Mouse (Mus musculus) lung, adult 2 months (tissue): Measurements from ENCODE around the gene Mark1. TPM values are rescaled to one million over a fixed set of nuclear protein-coding genes. Genes with fewer than 3 reads are reported as not detected.

ENCODE experiments used
- DNase-seq: peaks from one replicate; pipeline ENCODE4 v3.0.0; 2022
- H3K4me1 ChIP-seq: fragments of 200-500 bp; 2 replicates; pipeline ENCODE4 v1.6.1; 2011; ENCODE audit warnings: low read length; ENCODE audit not compliant: control insufficient read depth, insufficient read depth
- H3K4me3 ChIP-seq: fragments of 200-500 bp; replicated peaks from 2 replicates; pipeline ENCODE3; 2011; ENCODE audit warnings: low read depth, mild to moderate bottlenecking, control low read depth, low read length; ENCODE audit errors: extremely low read depth
- CTCF ChIP-seq: fragments of 200-500 bp; IDR thresholded peaks from 2 replicates; pipeline ENCODE4 v1.5.1; 2011; ENCODE audit warnings: mild to moderate bottlenecking, low read length, control low read depth; ENCODE audit not compliant: insufficient read depth
- POLR2A ChIP-seq: fragments of 200-500 bp; IDR thresholded peaks from 2 replicates; pipeline ENCODE4 v1.6.1; 2011; ENCODE audit warnings: low read depth, mild to moderate bottlenecking, control low read depth, low read length, borderline replicate concordance; ENCODE audit errors: extremely low read depth
- WGBS: fragments of 180-500 bp; shearing (Covaris S2); methylation state at CpG from one replicate; pipeline ENCODE4 v1.1.7; 2018; 5-methylcytosine and 5-hydroxymethylcytosine counted together
- polyA plus RNA-seq: library from polyadenylated mRNA; depleted of rRNA; stranded (reverse); fragments of >200 nt; gene quantifications from 2 replicates; pipeline ENCODE4 v1.2.3, GENCODE M21; 2012

Gene Mark1
- polyA plus RNA-seq, 1 experiment, result 3.7 TPM

- peaks cover 5% of the 10 kb centered on the region for H3K4me1 ChIP-seq
- DNase-seq, result peak; percentile 20
Measured at GRCm38 (mm10) chr1:184864381-184864801, 135.0 kb downstream of the Mark1 start.

GRCm38 (mm10) chr1:184862636-184863035, 136.7 kb downstream of the Mark1 start:
- DNase-seq, result no peak
- 77% methylated on average over 6 of the region's 6 CpGs for WGBS
- H3K4me3 ChIP-seq, result no peak overlapping the region
- TF ChIP-seq POLR2A (no peak), CTCF (no peak)
- H3K4me1 ChIP-seq, result peaks cover 5% of the 10 kb centered on the region

More at GRCm38 (mm10) chr1:184864381-184864801, 135.0 kb downstream of the Mark1 start:
- 35% methylated on average over 7 of the region's 7 CpGs for WGBS
- no peak for TF ChIP-seq POLR2A
- TF ChIP-seq CTCF, result no peak
- H3K4me3 ChIP-seq, result no peak overlapping the region

GRCm38 (mm10) chr1:184861551-184861950, 137.8 kb downstream of the Mark1 start:
- Histone ChIP-seq H3K4me3 (no peak overlapping the region), H3K4me1 (peaks cover 5% of the 10 kb centered on the region)
- 55% methylated on average over 2 of the region's 2 CpGs for WGBS
- DNase-seq, result no peak
- TF ChIP-seq CTCF (no peak), POLR2A (no peak)

- Histone ChIP-seq H3K4me3 (no peak overlapping the region), H3K4me1 (peaks cover 5% of the 10 kb centered on the region)
- no peak for TF ChIP-seq CTCF
- no peak for TF ChIP-seq POLR2A
- 29% methylated on average over 3 of the region's 3 CpGs for WGBS
- DNase-seq, result no peak
Measured at GRCm38 (mm10) chr1:184860276-184860675, 139.1 kb downstream of the Mark1 start.

GRCm38 (mm10) chr1:184858253-184858652, 141.1 kb downstream of the Mark1 start:
- 46% methylated on average over 1 of the region's 1 CpGs for WGBS
- Histone ChIP-seq H3K4me3 (no peak overlapping the region), H3K4me1 (peaks cover 3% of the 10 kb centered on the region)
- TF ChIP-seq POLR2A, result no peak
- no peak for TF ChIP-seq CTCF
- no peak for DNase-seq

- 89% methylated on average over 9 of the region's 9 CpGs for WGBS
- Histone ChIP-seq H3K4me1 (peaks cover 5% of the 10 kb centered on the region), H3K4me3 (no peak overlapping the region)
- TF ChIP-seq CTCF (no peak), POLR2A (no peak)
- no peak for DNase-seq
Measured at GRCm38 (mm10) chr1:184857216-184857615, 142.2 kb downstream of the Mark1 start.

- 20% methylated on average over 3 of the region's 3 CpGs for WGBS
- no peak for DNase-seq
- Histone ChIP-seq H3K4me3 (no peak overlapping the region), H3K4me1 (peaks cover 15% of the 10 kb centered on the region)
- TF ChIP-seq CTCF (no peak), POLR2A (no peak)
Measured at GRCm38 (mm10) chr1:184853922-184854321, 145.4 kb downstream of the Mark1 start.

GRCm38 (mm10) chr1:184853339-184853738, 146.0 kb downstream of the Mark1 start:
- 6% methylated on average over 5 of the region's 5 CpGs for WGBS
- TF ChIP-seq CTCF (peak; percentile 93), POLR2A (0 out of 2 replicates have a peak, but pooled peaks have one; percentile 27)
- Histone ChIP-seq H3K4me1 (peaks cover 15% of the 10 kb centered on the region), H3K4me3 (no peak overlapping the region)
- peak; percentile 74 for DNase-seq

- WGBS, result 8% methylated on average over 31 of the region's 31 CpGs
- Histone ChIP-seq H3K4me1 (peaks cover 15% of the 10 kb centered on the region), H3K4me3 (peak overlapping the region; percentile 17)
- DNase-seq, result peak; percentile 62
- TF ChIP-seq POLR2A, result peak; percentile 58; the same call in 1 of the 2 replicates
- TF ChIP-seq CTCF, result peak; percentile 63
Measured at GRCm38 (mm10) chr1:184851741-184852618, 147.4 kb downstream of the Mark1 start.

- TF ChIP-seq POLR2A (no peak), CTCF (no peak)
- no peak for DNase-seq
- Histone ChIP-seq H3K4me1 (peaks cover 15% of the 10 kb centered on the region), H3K4me3 (no peak overlapping the region)
- 39% methylated on average over 7 of the region's 7 CpGs for WGBS
Measured at GRCm38 (mm10) chr1:184851166-184851565, 148.2 kb downstream of the Mark1 start.
